ENCODE assay signal across 9 mouse cellular contexts in the genomic region with DNA sequence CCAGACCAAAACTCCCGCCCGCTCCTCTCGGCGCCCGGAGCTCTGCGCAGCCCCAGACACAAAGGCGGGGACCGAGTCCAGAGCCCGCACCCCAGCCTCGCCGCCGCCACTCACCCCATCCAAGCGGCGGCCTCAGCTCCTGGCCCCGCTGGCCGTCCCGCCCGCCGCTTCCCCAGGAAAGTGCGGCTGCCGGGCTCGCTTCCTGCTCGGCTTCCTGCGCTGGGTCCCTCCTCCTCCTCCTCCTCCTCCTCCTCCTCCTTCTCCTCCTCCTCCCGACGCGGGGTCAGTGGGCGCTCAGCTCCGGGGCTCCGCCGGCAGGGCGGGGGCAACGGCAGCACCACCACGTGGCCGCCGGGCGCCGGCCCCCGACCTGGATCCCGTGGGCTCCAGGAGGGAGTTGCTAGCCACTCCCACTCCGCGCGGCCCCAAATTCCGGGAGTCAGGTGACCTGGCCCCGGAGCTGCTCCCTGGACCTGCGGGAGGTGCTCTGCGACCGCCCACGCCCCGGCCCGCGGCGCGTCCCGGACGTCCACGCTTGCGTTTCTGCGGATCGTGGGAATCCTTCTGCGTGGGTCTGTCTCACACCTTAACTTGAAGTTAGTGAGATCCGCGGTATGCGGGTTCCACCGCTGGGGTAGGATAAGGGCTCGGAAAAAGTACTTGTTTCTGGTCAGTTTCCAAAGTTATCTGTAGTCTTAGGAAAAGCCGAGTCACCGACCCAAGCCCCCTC. TPM values are rescaled to one million over a fixed set of nuclear protein-coding genes. Genes with fewer than 3 reads are reported as not detected.
DNase-seq lines count a peak whose midpoint lies in the region; ATAC-seq lines count a peak whose summit lies in the region.
"Had no signal": no experiment of that assay in that cellular context is flagged by ENCODE, and none has a peak within 500 bp of the region (broad histone marks: within the 10 kb centered on the region; RNA-seq: fewer than 3 reads in every experiment).

Rai14 (minus strand) TSS at position 216 of the 730 bp plus-strand sequence.

- H3K9ac ChIP-seq in limb, embryonic 15.5 days, result peak within 1 kb of the TSS; percentile 94
- H3K9ac ChIP-seq in midbrain, embryonic 15.5 days, result peak within 1 kb of the TSS; percentile 71
- peak within 1 kb of the TSS; percentile 80 for H3K9ac ChIP-seq in stomach, embryonic 15.5 days

- DNase-seq in spleen, adult 18-20 months, result peak; percentile 7 to 16
- DNase-seq in spleen, postnatal 14 days (ENCODE audit: low spot score in 2 of 2), result no peak
- DNase-seq in embryonic facial prominence, embryonic 10.5 days (ENCODE audit: low spot score), result peak; percentile 91
- DNase-seq in heart, adult 18-20 months, result peak; percentile 82 to 89
- DNase-seq in kidney, adult 11 months, result peak; percentile 92

- H3K36me3 ChIP-seq in embryonic facial prominence, embryonic 10.5 days (replicated peaks), result peaks cover 10% of the 10 kb centered on the region
- H3K36me3 ChIP-seq in limb, embryonic 15.5 days, result no peaks in the 10 kb centered on the region
- no peaks in the 10 kb centered on the region for H3K36me3 ChIP-seq in midbrain, embryonic 15.5 days (replicated peaks)
- no peaks in the 10 kb centered on the region for H3K36me3 ChIP-seq in stomach, embryonic 15.5 days
- H3K36me3 ChIP-seq: G1E had no signal

- peaks cover 32% of the 10 kb centered on the region for H3K4me1 ChIP-seq in embryonic facial prominence, embryonic 10.5 days
- H3K4me1 ChIP-seq in limb, embryonic 15.5 days, result peaks cover 27% of the 10 kb centered on the region
- peaks cover 31% of the 10 kb centered on the region for H3K4me1 ChIP-seq in midbrain, embryonic 15.5 days
- 0 out of 2 replicates have a peak, but pooled peaks cover 11% of the 10 kb centered on the region for H3K4me1 ChIP-seq in stomach, embryonic 15.5 days

- H3K4me2 ChIP-seq in limb, embryonic 15.5 days, result peak within 1 kb of the TSS; percentile 63
- H3K4me2 ChIP-seq in midbrain, embryonic 15.5 days, result peak within 1 kb of the TSS; percentile 99
- H3K4me2 ChIP-seq in stomach, embryonic 15.5 days, result peak within 1 kb of the TSS; percentile 82

- peak within 1 kb of the TSS; percentile 91 for H3K4me3 ChIP-seq in embryonic facial prominence, embryonic 10.5 days
- H3K4me3 ChIP-seq in limb, embryonic 15.5 days, result peak within 1 kb of the TSS; percentile 81
- H3K4me3 ChIP-seq in midbrain, embryonic 15.5 days, result peak within 1 kb of the TSS; percentile 88
- peak within 1 kb of the TSS; percentile 83 for H3K4me3 ChIP-seq in stomach, embryonic 15.5 days (replicated peaks)

- peak within 1 kb of the TSS; percentile 96 for H3K27ac ChIP-seq in embryonic facial prominence, embryonic 10.5 days (replicated peaks)
- H3K27ac ChIP-seq in limb, embryonic 15.5 days, result peak within 1 kb of the TSS; percentile 95
- peak within 1 kb of the TSS; percentile 57 for H3K27ac ChIP-seq in midbrain, embryonic 15.5 days
- peak within 1 kb of the TSS; percentile 83 for H3K27ac ChIP-seq in stomach, embryonic 15.5 days

- under 1% methylated on average over 61 of the region's 68 CpGs for WGBS in embryonic facial prominence, embryonic 10.5 days
- WGBS in limb, embryonic 15.5 days, result under 1% methylated on average over 57 of the region's 68 CpGs
- WGBS in midbrain, embryonic 15.5 days, result under 1% methylated on average over 64 of the region's 68 CpGs
- WGBS in stomach, embryonic 15.5 days, result under 1% methylated on average over 52 of the region's 68 CpGs

- no peaks in the 10 kb centered on the region for H3K27me3 ChIP-seq in embryonic facial prominence, embryonic 10.5 days (replicated peaks; ENCODE audit: low read depth, poor library complexity, severe bottlenecking)
- H3K27me3 ChIP-seq in limb, embryonic 15.5 days, result no peaks in the 10 kb centered on the region
- no peaks in the 10 kb centered on the region for H3K27me3 ChIP-seq in midbrain, embryonic 15.5 days (replicated peaks)
- no peaks in the 10 kb centered on the region for H3K27me3 ChIP-seq in stomach, embryonic 15.5 days (replicated peaks)

- peak; percentile 87 for ATAC-seq in limb, embryonic 15.5 days (ENCODE audit: insufficient number of reproducible peaks, low FRiP score, low TSS enrichment, low read depth)
- peak; percentile 72 for ATAC-seq in midbrain, embryonic 15.5 days (replicated peaks)
- peak; percentile 90 for ATAC-seq in stomach, embryonic 15.5 days (ENCODE audit: insufficient read depth, low FRiP score, low read depth)

- H3K9me3 ChIP-seq in embryonic facial prominence, embryonic 10.5 days, result 0 out of 2 replicates have a peak, but pooled peaks cover 3% of the 10 kb centered on the region
- no peaks in the 10 kb centered on the region; the same call in 1 of the 2 replicates for H3K9me3 ChIP-seq in limb, embryonic 15.5 days
- no peaks in the 10 kb centered on the region for H3K9me3 ChIP-seq in midbrain, embryonic 15.5 days
- H3K9me3 ChIP-seq in stomach, embryonic 15.5 days, result no peaks in the 10 kb centered on the region; the same call in 1 of the 2 replicates
- H3K9me3 ChIP-seq: G1E had no signal

RNA-seq across cellular contexts. Expression of gene Rai14, which starts in this region (rescaled TPM):
- polyA plus RNA-seq in embryonic facial prominence, embryonic 10.5 days (2016; fragmentation: Nextera tagmentation; extraction: Ambion mirVana), result 73.2 and 75.8 TPM in 2 replicates
- 1 to 10 TPM; 3.6 to 3.9 TPM for total RNA-seq in heart, adult 18-20 months (2021)
- polyA plus RNA-seq in limb, embryonic 15.5 days (2015; fragmentation: Nextera tagmentation; extraction: Ambion mirVana), result 48.2 and 56.9 TPM in 2 replicates
- polyA plus RNA-seq in midbrain, embryonic 15.5 days (2015; fragmentation: Nextera tagmentation; extraction: Ambion mirVana), result 14.0 and 14.5 TPM in 2 replicates
- polyA plus RNA-seq in stomach, embryonic 15.5 days (2015; fragmentation: Nextera tagmentation; extraction: Ambion mirVana), result 17.8 and 19.6 TPM in 2 replicates
- polyA plus RNA-seq: G1E had no signal

Comparison
In these comparisons a context has a peak if more than half of its experiments do, and no peak if none do; other contexts are left out.
1. DNase-seq: peak in spleen, adult 18-20 months (2 of 2), embryonic facial prominence, embryonic 10.5 days (single experiment), heart, adult 18-20 months (2 of 2) and kidney, adult 11 months (single experiment); none in spleen, postnatal 14 days (0 of 2).
2. Peak in every context shown above with its lines, with median percentiles within 50 percentile points of each other: H3K27ac ChIP-seq, H3K4me3 ChIP-seq, ATAC-seq, H3K4me2 ChIP-seq and H3K9ac ChIP-seq.